Mouse (Mus musculus) layer of hippocampus, adult 9-10 months (tissue): ENCODE measurements at regions not wholly inside any gene's neighbourhood (a gene's known extent, or its start where the extent isn't known, plus 50 kb on each side); places are given as distances from the start of the nearest gene placed in this dataset.

Experiments used
- DNase-seq: peaks from one replicate; pipeline ENCODE4 v3.0.0; 2022; ENCODE audit warnings: low spot score

GRCm38 (mm10) chr4:34105251-34105650 is 55.3 kb upstream of the Spaca1 start:
- no peak for DNase-seq

- no peak for DNase-seq
Observed at GRCm38 (mm10) chr4:34114323-34114722, 64.3 kb upstream of the Spaca1 start.

- DNase-seq = no peak
Observed at GRCm38 (mm10) chr4:34117086-34117485, 67.1 kb upstream of the Spaca1 start.

- DNase-seq = peak; percentile 7
Observed at GRCm38 (mm10) chr4:34122959-34123520, 73.0 kb upstream of the Spaca1 start.

- no peak for DNase-seq
Observed at GRCm38 (mm10) chr4:34128224-34128623, 78.2 kb upstream of the Spaca1 start.

GRCm38 (mm10) chr4:34146133-34146867 is 96.3 kb upstream of the Spaca1 start:
- no peak for DNase-seq

GRCm38 (mm10) chr4:34148956-34149739 is 99.2 kb upstream of the Spaca1 start:
- no peak for DNase-seq

- no peak for DNase-seq
Observed at GRCm38 (mm10) chr4:34151605-34152347, 101.8 kb upstream of the Spaca1 start.

- no peak for DNase-seq
Observed at GRCm38 (mm10) chr4:34155501-34155900, 105.5 kb upstream of the Spaca1 start.

- DNase-seq = no peak
Observed at GRCm38 (mm10) chr4:34157818-34158511, 108.0 kb upstream of the Spaca1 start.

- no peak for DNase-seq
Observed at GRCm38 (mm10) chr4:34171265-34171862, 121.4 kb upstream of the Spaca1 start.

GRCm38 (mm10) chr4:34172000-34172399 is 122.0 kb upstream of the Spaca1 start:
- no peak for DNase-seq

GRCm38 (mm10) chr4:34177421-34177820 is 127.4 kb upstream of the Spaca1 start:
- DNase-seq = no peak

GRCm38 (mm10) chr4:34186522-34186921 is 136.5 kb upstream of the Spaca1 start:
- DNase-seq = no peak

GRCm38 (mm10) chr4:34203193-34203848 is 153.3 kb upstream of the Spaca1 start:
- no peak for DNase-seq

- DNase-seq = no peak
Observed at GRCm38 (mm10) chr4:34209179-34209896, 159.3 kb upstream of the Spaca1 start.

GRCm38 (mm10) chr4:34213731-34214130 is 163.7 kb upstream of the Spaca1 start:
- DNase-seq = no peak

GRCm38 (mm10) chr4:34214346-34214745 is 164.4 kb upstream of the Spaca1 start:
- no peak for DNase-seq

GRCm38 (mm10) chr4:34221915-34222314 is 171.9 kb upstream of the Spaca1 start:
- DNase-seq = no peak
